Mouse (Mus musculus) T-helper 17 cell (primary cell): ENCODE measurements around the gene Gm1527.
"Not testable (repeated sequence)": the region's sequence is repeated elsewhere in the genome, so short reads cannot be mapped to it uniquely, and the experiment has no call there.

Experiments used
- in situ Hi-C, 2 experiments: fragments of 300-600 bp; cut with MboI, MseI; formaldehyde crosslinking; loops; 1 replicate in 1 of 2; 2 replicates in 1 of 2; pipeline ENCODE4 v1.15.1; 2025; ENCODE audit warnings: high pct_unique_total_duplicates in 2 of 2

The Gm1527 gene

DNA sequence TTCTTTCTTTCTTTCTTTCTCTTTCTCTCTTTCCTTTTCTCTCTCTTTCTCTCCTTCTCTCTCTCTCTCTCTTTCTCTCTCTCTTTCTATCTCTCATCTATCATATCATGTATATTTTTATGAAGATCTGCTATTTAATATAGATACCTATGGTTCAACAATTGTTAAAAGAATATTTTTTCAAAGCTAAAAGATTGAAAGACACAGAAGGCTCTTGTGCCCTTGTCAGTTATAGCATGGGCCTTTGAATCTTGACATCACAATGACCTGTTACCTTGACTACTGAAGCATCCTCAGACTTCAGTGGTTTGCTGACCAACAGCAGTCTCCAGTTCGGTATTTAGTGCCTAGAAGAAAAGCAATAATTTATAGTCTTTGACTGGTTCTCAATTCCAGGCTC lies at the start of gene Gm1527:
TSS of gene Gm1527 (plus strand) at position 301 of the 400 bp plus-strand sequence.
- in situ Hi-C loops: no loop called here

DNA sequence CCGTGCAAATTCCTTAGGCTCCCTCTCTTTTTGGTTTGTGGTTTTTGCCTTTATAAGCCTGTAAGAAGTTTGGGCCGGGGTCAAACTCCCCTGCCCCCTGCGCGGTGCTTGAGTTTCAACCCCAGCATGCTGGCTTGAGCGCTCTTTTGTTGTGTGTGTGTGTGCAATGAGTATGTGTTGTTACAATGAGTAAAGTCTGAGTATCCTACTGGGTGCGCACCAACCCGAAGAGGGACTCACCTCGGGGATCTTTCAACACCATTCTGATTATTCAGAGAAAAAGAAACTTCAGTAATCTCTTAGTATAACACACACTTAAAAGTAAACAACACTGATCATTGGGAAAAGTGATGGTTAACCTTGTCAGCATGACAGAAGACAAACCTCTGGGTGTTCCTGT lies 49.2 kb upstream of the Gm1527 start:
- in situ Hi-C loops: loop anchor here in 1 of 2 experiments (10.0 kb wide), 1 partner anchor 1888 kb away; no protein-coding TSS in a partner anchor

DNA sequence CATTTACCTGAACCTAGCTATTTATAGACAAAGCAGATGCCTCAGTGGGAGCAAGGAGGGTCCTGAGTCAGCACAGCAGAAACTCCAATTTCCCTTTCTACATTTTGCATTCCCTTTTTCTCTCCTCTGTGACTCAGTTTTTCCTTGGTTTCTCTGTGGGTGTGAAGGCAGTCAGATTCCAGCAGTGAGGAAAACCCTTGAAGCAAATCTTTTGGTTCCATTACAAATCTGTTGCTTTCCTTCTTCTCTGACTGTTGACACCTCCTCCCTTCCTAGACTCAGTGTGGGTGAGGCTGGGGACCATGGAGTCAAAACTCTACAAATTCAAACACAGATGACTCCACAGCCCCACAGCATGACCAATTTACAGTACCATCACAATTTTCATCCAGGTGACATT lies 45.3 kb upstream of the Gm1527 start:
- in situ Hi-C loops: loop anchor here in 1 of 2 experiments (10.0 kb wide), 1 partner anchor 1892 kb away; no protein-coding TSS in a partner anchor

DNA sequence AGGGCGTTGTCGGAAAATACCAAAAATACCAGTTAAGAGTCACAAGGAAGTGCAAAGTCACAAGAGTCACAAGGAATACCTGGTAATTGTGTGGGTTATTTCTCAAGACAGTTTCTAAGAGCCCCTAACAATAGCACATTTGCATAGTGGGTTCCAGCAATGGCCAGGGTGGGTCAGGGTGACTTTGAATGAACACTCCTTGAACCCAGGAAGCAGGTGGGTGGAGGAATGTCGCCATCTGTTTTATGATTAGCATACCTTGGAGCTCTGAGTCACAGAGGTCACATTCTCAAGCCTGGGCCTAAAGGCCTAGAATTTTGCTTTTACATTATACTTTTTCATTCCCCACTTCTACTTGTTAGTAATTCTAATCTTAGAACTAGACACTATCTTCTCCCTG lies 40.2 kb upstream of the Gm1527 start:
- in situ Hi-C loops: not testable (repeated sequence)

DNA sequence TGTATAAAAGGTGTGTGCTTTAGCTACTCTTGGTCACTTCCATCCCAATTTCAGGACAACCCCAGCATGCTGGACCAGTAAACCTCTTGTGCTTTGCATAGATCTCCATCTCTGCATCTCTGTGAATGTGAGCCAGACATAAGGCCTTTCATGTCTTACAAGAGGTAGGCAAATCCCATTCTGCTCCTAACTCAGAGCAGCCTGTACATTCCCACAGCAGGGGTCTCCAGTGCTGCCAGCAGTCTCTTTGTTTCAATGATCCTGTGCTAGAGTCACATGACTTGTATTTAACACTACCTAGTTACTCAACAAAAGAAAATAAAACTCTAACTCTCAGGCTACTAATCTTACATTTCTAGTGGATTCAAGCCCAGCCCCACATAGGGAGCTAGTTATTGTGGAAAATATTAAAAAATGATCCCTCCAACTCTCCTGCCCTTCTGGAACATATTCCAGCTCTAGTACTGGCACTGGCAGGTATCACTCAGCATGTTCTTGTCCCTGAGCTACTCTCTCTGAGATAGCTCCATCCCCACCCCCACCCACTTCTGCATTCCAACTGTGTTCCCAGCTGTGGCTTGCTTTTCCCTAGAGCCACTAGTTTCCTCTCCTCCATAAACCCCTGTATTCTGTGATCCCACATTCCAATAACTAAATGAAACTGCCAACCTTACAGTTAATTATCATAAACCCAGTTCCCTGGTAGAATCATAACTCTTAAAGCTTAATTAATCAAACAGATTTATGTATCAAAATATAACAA lies 32.6 kb upstream of the Gm1527 start:
- in situ Hi-C loops: not testable (repeated sequence)

DNA sequence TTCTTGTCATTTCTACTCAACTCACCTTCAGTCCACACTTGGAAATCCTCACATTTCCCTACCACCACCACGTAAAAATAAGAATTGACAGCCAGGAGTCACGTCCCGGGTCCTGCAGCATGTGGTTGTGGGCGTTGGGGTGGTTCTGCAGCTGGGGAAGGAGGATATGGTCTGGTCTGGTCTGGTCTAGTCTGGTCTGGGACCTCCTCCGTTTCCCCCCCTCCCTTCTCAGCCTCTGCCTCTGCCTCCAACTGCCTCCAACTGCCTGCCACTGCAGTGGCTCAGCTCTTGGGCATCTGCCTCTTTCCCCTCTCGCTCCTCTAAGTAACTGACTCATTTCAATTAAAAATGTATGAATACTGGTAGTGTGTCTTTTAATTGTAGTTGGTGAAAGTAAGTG lies 4.5 kb downstream of the Gm1527 start:
- in situ Hi-C loops: not testable (repeated sequence)

DNA sequence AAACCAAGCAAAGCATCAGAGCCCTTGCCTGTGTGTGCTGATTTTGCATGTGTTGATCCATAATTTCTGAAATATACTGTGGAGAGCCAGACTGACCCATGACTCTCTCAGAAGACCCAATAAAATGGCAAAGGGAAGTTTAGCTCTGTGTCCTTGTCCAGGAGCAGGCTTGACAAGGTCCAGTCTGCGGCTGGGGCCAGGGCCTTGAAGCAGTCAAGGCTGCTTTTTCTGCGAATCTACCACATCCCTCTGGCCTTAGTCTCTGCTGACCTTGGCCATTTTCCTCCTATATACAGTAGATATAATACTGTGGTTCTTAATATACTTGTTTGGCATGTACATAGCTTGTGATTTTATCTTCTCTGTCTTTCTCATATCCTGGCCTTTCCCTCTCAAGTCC lies 73.5 kb downstream of the Gm1527 start:
- in situ Hi-C loops: loop anchor here (5.0 to 25.0 kb wide), 4 partner anchors 154 to 804 kb away; no protein-coding TSS in a partner anchor

DNA sequence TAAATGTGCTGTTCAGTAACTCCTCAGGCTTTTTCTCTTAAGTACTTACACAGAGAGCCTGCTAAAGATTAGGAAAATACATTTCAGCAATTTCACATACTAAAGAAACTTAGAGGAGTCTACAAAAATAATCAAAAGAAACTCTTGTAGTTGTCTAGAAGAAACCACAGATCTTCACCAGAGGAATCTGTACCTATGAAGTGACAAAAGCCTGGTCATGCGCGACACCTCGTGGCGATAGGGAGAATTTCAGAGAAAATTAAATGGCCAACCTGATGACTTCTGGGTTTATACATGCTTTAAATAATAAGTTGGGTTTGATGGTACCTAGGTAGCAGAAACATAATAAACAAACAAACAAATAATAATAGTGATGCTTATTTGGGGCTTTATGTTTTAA lies 76.4 kb downstream of the Gm1527 start:
- in situ Hi-C loops: loop anchor here (5.0 to 25.0 kb wide), 4 partner anchors 157 to 807 kb away; no protein-coding TSS in a partner anchor
